ENCODE assay signal across 20 mouse cellular contexts in the genomic region with DNA sequence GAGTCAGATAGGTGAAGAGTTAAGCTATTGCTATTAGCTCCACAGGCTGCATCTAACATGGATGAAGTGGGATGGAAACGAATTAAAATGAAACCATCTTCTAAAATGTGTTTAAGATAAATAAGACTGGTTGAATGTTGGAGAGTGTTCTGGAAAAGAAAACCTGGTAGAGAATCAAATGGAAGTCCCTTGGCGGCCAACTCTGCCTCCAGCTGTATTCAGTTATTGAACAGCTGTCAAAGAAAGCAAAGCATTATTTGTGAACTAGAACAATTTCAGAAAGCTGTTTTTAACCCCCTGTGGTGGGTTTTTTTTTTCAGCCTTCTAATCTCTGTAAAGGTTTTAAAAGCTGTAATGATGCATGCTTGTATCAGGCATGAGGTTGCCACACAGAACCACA. TPM values are rescaled to one million over a fixed set of nuclear protein-coding genes. Genes with fewer than 3 reads are reported as not detected.
DNase-seq lines count a peak whose midpoint lies in the region; ATAC-seq lines count a peak whose summit lies in the region.
"Had no signal": no experiment of that assay in that cellular context is flagged by ENCODE, and none has a peak within 500 bp of the region (broad histone marks: within the 10 kb centered on the region; RNA-seq: fewer than 3 reads in every experiment).

No protein-coding gene starts in this region.

- peak overlapping the region; percentile 70 for H3K27ac ChIP-seq in lung, embryonic 15.5 days
- H3K27ac ChIP-seq in limb, embryonic 15.5 days, result peak overlapping the region; percentile 47; the same call in 1 of the 2 replicates
- H3K27ac ChIP-seq: hindbrain, embryonic 10.5 days; kidney, postnatal 0 days; left cerebral cortex, adult 2 months; limb, embryonic 12.5 days; liver, embryonic 15.5 days had no signal

- H3K4me2 ChIP-seq in lung, embryonic 15.5 days, result 0 out of 2 replicates have a peak overlapping the region, but pooled peaks have one; percentile 4
- 0 out of 2 replicates have a peak overlapping the region, but pooled peaks have one; percentile 4 for H3K4me2 ChIP-seq in limb, embryonic 15.5 days
- H3K4me2 ChIP-seq: limb, embryonic 12.5 days; liver, embryonic 15.5 days had no signal

- intact Hi-C loops in heart, postnatal 10 days (cut with DNase I), result no loop called here
- intact Hi-C loops in heart, postnatal 25 days (cut with DNase I), result no loop called here

- ATAC-seq in lung, embryonic 15.5 days (ENCODE audit: borderline replicate concordance, extremely low read depth, low FRiP score, low TSS enrichment), result no peak; the same call in 1 of the 2 replicates
- no peak for ATAC-seq in limb, embryonic 15.5 days (ENCODE audit: insufficient number of reproducible peaks, low FRiP score, low TSS enrichment, low read depth)
- ATAC-seq: activated CD4-positive, CD25-positive, alpha-beta regulatory T cell, adult 4 months; forebrain, postnatal 0 days; Patski had no signal

- peaks cover 57% of the 10 kb centered on the region for H3K4me1 ChIP-seq in lung, embryonic 15.5 days
- peaks cover 40% of the 10 kb centered on the region for H3K4me1 ChIP-seq in limb, embryonic 15.5 days
- H3K4me1 ChIP-seq: liver, embryonic 15.5 days had no signal

- H3K27me3 ChIP-seq in lung, embryonic 15.5 days, result no peaks in the 10 kb centered on the region
- no peaks in the 10 kb centered on the region for H3K27me3 ChIP-seq in limb, embryonic 15.5 days
- H3K27me3 ChIP-seq: limb, embryonic 12.5 days; liver, embryonic 15.5 days; Patski had no signal

- DNase-seq in heart, postnatal 10 days, result peak; percentile 46 to 55
- DNase-seq in heart, postnatal 25 days (ENCODE audit: low spot score), result no peak
- no peak for DNase-seq in lung, postnatal 14 days
- peak; percentile 37 for DNase-seq in NIH3T3 (ENCODE audit: low read depth)
- no peak for DNase-seq in right cerebral cortex, postnatal 10 days (ENCODE audit: low spot score in 2 of 2)
- DNase-seq: adrenal gland, postnatal 14 days; cerebellum, adult 11-12 months; cerebellum, postnatal 36 days; forebrain, postnatal 0 days; kidney, adult 11 months; thymus, adult 2 months had no signal

- 37% methylated on average over 2 of the region's 2 CpGs for WGBS in lung, embryonic 15.5 days
- 46% methylated on average over 2 of the region's 2 CpGs for WGBS in limb, embryonic 15.5 days

- H3K36me3 ChIP-seq in lung, embryonic 15.5 days, result no peaks in the 10 kb centered on the region
- H3K36me3 ChIP-seq in limb, embryonic 15.5 days, result no peaks in the 10 kb centered on the region
- H3K36me3 ChIP-seq: hindbrain, embryonic 10.5 days; limb, embryonic 12.5 days; liver, embryonic 15.5 days had no signal

- H3K9me3 ChIP-seq in lung, embryonic 15.5 days, result no peaks in the 10 kb centered on the region
- no peaks in the 10 kb centered on the region for H3K9me3 ChIP-seq in limb, embryonic 15.5 days
- H3K9me3 ChIP-seq: hindbrain, embryonic 10.5 days; limb, embryonic 12.5 days; liver, embryonic 15.5 days had no signal

- H3K9ac ChIP-seq in lung, embryonic 15.5 days, result no peak overlapping the region
- H3K9ac ChIP-seq in limb, embryonic 15.5 days, result no peak overlapping the region
- H3K9ac ChIP-seq: forebrain, postnatal 0 days; limb, embryonic 12.5 days; liver, embryonic 15.5 days had no signal

- H3K4me3 ChIP-seq in lung, embryonic 15.5 days, result no peak overlapping the region
- no peak overlapping the region for H3K4me3 ChIP-seq in limb, embryonic 15.5 days
- H3K4me3 ChIP-seq: hindbrain, embryonic 10.5 days; left cerebral cortex, adult 2 months; limb, embryonic 12.5 days; liver, embryonic 15.5 days had no signal

RNA-seq across cellular contexts. Expression of a gene that starts 41.0 kb away (rescaled TPM):
- 10 to 100 TPM; 30.5 to 33.7 TPM for total RNA-seq in heart, postnatal 10 days (2021)
- total RNA-seq in heart, postnatal 25 days (2021), result 10 to 100 TPM; 15.1 to 17.3 TPM
- 51.7 and 56.2 TPM in 2 replicates for polyA plus RNA-seq in lung, embryonic 15.5 days (2015; fragmentation: Nextera tagmentation; extraction: Ambion mirVana)
- polyA plus RNA-seq in limb, embryonic 15.5 days (2015; fragmentation: Nextera tagmentation; extraction: Ambion mirVana), result 30.4 and 32.9 TPM in 2 replicates
- polyA plus RNA-seq: activated CD4-positive, CD25-positive, alpha-beta regulatory T cell, adult 4 months had no signal

Comparison
In these comparisons a context has a peak if more than half of its experiments do, and no peak if none do; other contexts are left out.
1. DNase-seq: peak in heart, postnatal 10 days (2 of 2) and NIH3T3 (single experiment); none in heart, postnatal 25 days (single experiment), lung, postnatal 14 days (single experiment) and right cerebral cortex, postnatal 10 days (0 of 2).